Mouse (Mus musculus) embryonic facial prominence, embryonic 13.5 days (tissue): Measurements from ENCODE around the gene Polr3gl. TPM values are rescaled to one million over a fixed set of nuclear protein-coding genes. Genes with fewer than 3 reads are reported as not detected.

Source experiments
- ATAC-seq: fragments of 200-750 bp; cut with Nextera tagmentation; 2 replicates; pipeline ENCODE4 v1.8.0; 2017; ENCODE audit warnings: low read depth; ENCODE audit not compliant: insufficient number of reproducible peaks, insufficient read depth, low FRiP score, low TSS enrichment
- H3K27ac ChIP-seq: fragments of 300-500 bp; sonication (generic); 2 replicates; pipeline ENCODE4 v1.5.1; 2015; ENCODE audit warnings: moderate library complexity, mild to moderate bottlenecking, inconsistent platforms
- H3K27me3 ChIP-seq: fragments of 300-500 bp; sonication (generic); 2 replicates; pipeline ENCODE4 v1.6.1; 2015; ENCODE audit warnings: mild to moderate bottlenecking, inconsistent platforms
- H3K36me3 ChIP-seq: fragments of 300-500 bp; sonication (generic); 2 replicates; pipeline ENCODE4 v1.6.1; 2015; ENCODE audit warnings: mild to moderate bottlenecking, inconsistent platforms
- H3K4me1 ChIP-seq: fragments of 300-500 bp; sonication (generic); 2 replicates; pipeline ENCODE4 v1.6.1; 2015; ENCODE audit warnings: inconsistent platforms
- H3K4me2 ChIP-seq: fragments of 300-500 bp; sonication (generic); 2 replicates; pipeline ENCODE4 v1.6.1; 2015; ENCODE audit warnings: moderate library complexity, mild to moderate bottlenecking, inconsistent platforms
- H3K4me3 ChIP-seq: fragments of 300-500 bp; sonication (generic); 2 replicates; pipeline ENCODE4 v1.5.1; 2015; ENCODE audit warnings: mild to moderate bottlenecking, inconsistent platforms
- H3K9ac ChIP-seq: fragments of 300-500 bp; sonication (generic); 2 replicates; pipeline ENCODE4 v1.6.1; 2015; ENCODE audit warnings: mild to moderate bottlenecking, inconsistent platforms
- H3K9me3 ChIP-seq: fragments of 300-500 bp; sonication (generic); 2 replicates; pipeline ENCODE4 v1.6.1; 2016; ENCODE audit warnings: inconsistent platforms
- WGBS: fragments of 180-500 bp; shearing (Covaris S2); methylation state at CpG from one replicate; pipeline ENCODE4 v1.1.7; 2015; ENCODE audit warnings: mixed read lengths; 5-methylcytosine and 5-hydroxymethylcytosine counted together
- polyA plus RNA-seq: library from polyadenylated mRNA; unstranded; fragments of >200 nt; fragmentation: Nextera tagmentation; extraction: Ambion mirVana; gene quantifications from 2 replicates; pipeline ENCODE4 v1.2.1, GENCODE M21; 2015

Gene Polr3gl
- polyA plus RNA-seq, 1 experiment from 2014 or later, result 53.7 TPM

DNA sequence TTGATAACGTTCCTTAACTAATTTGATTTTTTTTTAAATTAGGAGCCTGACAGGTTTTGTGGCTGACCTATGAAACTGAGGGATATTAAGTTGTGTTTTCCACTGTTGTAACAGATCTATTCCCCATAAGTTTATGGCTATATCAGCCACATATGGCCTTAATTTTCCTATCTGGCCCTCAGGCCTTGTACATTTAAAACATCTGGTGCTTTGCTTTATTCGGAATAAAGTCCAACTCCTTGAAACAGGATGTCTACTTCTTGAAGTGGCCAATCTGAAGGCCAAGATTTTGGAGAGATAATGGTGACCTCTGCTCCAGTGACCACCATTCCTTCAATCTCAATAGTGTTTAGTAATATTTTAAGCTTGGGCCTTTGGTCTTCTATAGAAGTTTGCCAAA is 54.7 kb downstream of the Polr3gl start:
- Histone ChIP-seq H3K4me1 (0 out of 2 replicates have a peak, but pooled peaks cover 4% of the 10 kb centered on the region), H3K9ac (no peak overlapping the region), H3K4me3 (no peak overlapping the region), H3K36me3 (no peaks in the 10 kb centered on the region), H3K4me2 (no peak overlapping the region), H3K27ac (no peak overlapping the region), H3K9me3 (no peaks in the 10 kb centered on the region), H3K27me3 (no peaks in the 10 kb centered on the region; the same call in 1 of the 2 replicates)
- no peak for ATAC-seq
- 28% methylated on average over 2 of the region's 2 CpGs for WGBS

- Histone ChIP-seq H3K27ac (no peak overlapping the region), H3K4me3 (no peak overlapping the region), H3K36me3 (no peaks in the 10 kb centered on the region), H3K4me2 (no peak overlapping the region), H3K9ac (no peak overlapping the region), H3K27me3 (no peaks in the 10 kb centered on the region; the same call in 1 of the 2 replicates), H3K9me3 (no peaks in the 10 kb centered on the region), H3K4me1 (no peaks in the 10 kb centered on the region)
- no peak for ATAC-seq
- 48% methylated on average over 2 of the region's 2 CpGs for WGBS
Observed at GRCm38 (mm10) chr3:96534300-96534699, 59.7 kb downstream of the Polr3gl start.

DNA sequence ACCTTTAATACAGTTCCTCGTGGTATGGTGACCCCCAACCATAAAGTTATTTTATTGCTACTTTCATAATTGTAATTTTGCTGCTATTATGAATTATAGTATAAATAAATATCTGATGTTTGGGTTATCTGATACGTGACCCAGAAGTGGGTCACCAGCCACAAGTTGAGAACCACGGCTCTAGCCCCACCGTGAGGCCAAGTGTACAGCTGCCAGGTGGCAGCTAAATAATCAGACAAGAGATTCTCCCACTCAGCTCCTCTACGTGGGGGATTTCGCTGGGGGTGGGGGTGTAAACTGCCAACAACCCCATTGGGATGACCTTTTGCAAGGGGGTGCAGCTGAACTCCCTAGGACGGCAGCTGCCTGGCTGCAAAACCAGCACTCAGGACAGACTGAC is 61.9 kb downstream of the Polr3gl start:
- Histone ChIP-seq H3K9ac (no peak overlapping the region), H3K36me3 (no peaks in the 10 kb centered on the region), H3K4me2 (no peak overlapping the region), H3K27ac (no peak overlapping the region), H3K27me3 (peaks cover 22% of the 10 kb centered on the region), H3K4me3 (no peak overlapping the region), H3K9me3 (no peaks in the 10 kb centered on the region), H3K4me1 (peaks cover 5% of the 10 kb centered on the region)
- no peak for ATAC-seq
- WGBS, result 60% methylated on average over 7 of the region's 7 CpGs

DNA sequence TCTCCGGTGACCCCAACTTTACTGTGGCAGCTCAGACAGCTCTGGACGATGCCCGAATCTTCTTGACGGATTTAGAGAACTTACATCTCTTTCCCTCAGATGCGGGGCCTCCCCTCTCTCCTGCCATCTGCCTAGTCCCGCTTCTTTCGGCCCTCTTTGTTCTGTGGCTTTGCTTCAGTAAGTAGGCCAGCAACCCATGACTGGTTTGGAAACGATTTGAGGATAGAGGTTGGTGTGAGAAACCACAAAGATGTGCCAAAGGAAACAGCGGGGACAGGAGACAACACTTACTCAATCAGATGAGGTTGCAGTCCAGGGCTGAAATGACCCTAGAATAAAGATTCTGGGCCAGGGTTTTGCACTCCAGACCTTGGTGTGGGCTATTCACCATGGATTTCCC is 65.5 kb downstream of the Polr3gl start:
- no peaks in the 10 kb centered on the region for H3K9me3 ChIP-seq
- 58% methylated on average over 9 of the region's 9 CpGs for WGBS
- ATAC-seq, result no peak
- H3K4me3 ChIP-seq, result no peak overlapping the region
- H3K4me1 ChIP-seq, result peaks cover 10% of the 10 kb centered on the region
- peaks cover 46% of the 10 kb centered on the region for H3K27me3 ChIP-seq
- H3K36me3 ChIP-seq, result no peaks in the 10 kb centered on the region
- no peak overlapping the region for H3K9ac ChIP-seq
- no peak overlapping the region for H3K27ac ChIP-seq
- no peak overlapping the region for H3K4me2 ChIP-seq

Other genes starting within 250 kb of the Polr3gl start
- gene BC107364, start 141.9 kb downstream of the Polr3gl start, polyA plus RNA-seq, result 0.20 TPM in 1 of 2 replicates, not detected in the other
- 1.5 and 1.9 TPM in 2 replicates for gene Hfe2, start 69.0 kb downstream of the Polr3gl start, polyA plus RNA-seq
- 113 and 137 TPM in 2 replicates for gene Txnip, start 36.2 kb downstream of the Polr3gl start, polyA plus RNA-seq
- gene Gm16253, start 17.2 kb downstream of the Polr3gl start, polyA plus RNA-seq, result 1.3 and 1.5 TPM in 2 replicates
- 3.1 and 3.2 TPM in 2 replicates for gene Ankrd34a, start 2.5 kb upstream of the Polr3gl start, polyA plus RNA-seq
- 8.8 and 9.3 TPM in 2 replicates for gene Lix1l, start 7.0 kb upstream of the Polr3gl start, polyA plus RNA-seq
- 148 and 157 TPM in 2 replicates for gene Rbm8a, start 35.8 kb upstream of the Polr3gl start, polyA plus RNA-seq
- gene Pex11b, start 41.2 kb upstream of the Polr3gl start, polyA plus RNA-seq, result 63.5 and 66.8 TPM in 2 replicates
- gene Gm42957, start 41.3 kb upstream of the Polr3gl start, polyA plus RNA-seq, result 0.22 and 0.58 TPM in 2 replicates
- gene Itga10, start 51.4 kb upstream of the Polr3gl start, polyA plus RNA-seq, result 3.5 and 3.8 TPM in 2 replicates
- gene Ankrd35, start 76.0 kb upstream of the Polr3gl start, polyA plus RNA-seq, result 1.3 and 2.1 TPM in 2 replicates
- gene Pias3, start 102.2 kb upstream of the Polr3gl start, polyA plus RNA-seq, result 71.5 and 75.2 TPM in 2 replicates
- 13.5 and 16.5 TPM in 2 replicates for gene Nudt17, start 114.4 kb upstream of the Polr3gl start, polyA plus RNA-seq
- 33.3 and 34.5 TPM in 2 replicates for gene Polr3c, start 133.4 kb upstream of the Polr3gl start, polyA plus RNA-seq
- gene Rnf115, start 133.5 kb upstream of the Polr3gl start, polyA plus RNA-seq, result 47.9 and 53.1 TPM in 2 replicates
- gene Pdzk1, start 235.1 kb upstream of the Polr3gl start, polyA plus RNA-seq, result 0.85 TPM in 1 of 2 replicates, not detected in the other
- gene Cd160, start 235.2 kb upstream of the Polr3gl start, polyA plus RNA-seq, result 0.13 and 0.17 TPM in 2 replicates